Mouse (Mus musculus): ENCODE data around the gene B3glct.
A peak's percentile ranks its signal among the peaks of the same experiment; 100 is the strongest.

Gene B3glct

DNA sequence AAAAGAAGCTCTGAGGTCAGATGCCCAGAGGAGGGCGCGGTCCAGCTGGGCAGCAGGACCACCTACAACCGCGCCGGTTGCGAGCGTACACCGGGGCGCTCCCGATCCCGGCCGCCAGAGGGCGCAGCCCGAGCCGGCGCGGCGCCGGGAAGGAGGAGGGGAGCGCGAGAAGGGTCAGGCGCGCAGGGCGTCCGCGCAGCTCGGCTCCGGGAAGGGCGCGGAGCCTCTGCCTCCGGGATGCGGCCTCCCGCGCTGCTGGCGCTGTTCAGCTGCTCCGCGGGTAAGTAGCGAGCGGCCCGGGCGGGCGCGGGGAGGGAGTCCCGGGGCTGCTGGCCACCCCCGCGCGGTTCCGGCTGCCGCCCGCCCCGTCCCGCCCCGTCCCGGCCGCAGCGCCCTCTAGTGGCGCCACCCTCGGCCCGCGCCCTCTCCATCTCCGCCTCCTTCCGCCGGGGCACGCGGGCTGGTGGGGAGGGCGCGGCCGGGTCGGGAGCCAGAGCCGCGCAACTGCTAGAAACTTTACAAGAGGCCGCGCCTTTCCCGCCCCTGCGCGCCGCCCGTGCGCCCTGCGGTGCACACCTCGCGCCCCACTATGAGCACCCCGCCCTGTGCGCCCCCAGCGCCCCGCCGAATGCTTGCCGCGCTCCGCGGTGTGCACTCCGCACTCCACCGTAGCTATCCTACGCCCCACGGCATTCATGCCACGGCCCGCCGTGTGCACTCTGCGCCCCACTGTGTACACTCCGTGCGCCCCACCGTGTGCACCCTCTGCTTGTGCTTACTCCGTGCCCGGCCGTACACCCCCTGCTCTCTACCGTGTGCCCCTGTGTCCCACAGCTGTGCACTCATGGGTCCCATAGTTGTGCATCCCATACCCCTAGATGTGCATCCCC, at the start of gene B3glct:
Gene B3glct (plus strand): TSS at position 131 of the 890 bp plus-strand sequence.
- peak; percentile 82 for DNase-seq (ENCODE audit: low spot score)

DNA sequence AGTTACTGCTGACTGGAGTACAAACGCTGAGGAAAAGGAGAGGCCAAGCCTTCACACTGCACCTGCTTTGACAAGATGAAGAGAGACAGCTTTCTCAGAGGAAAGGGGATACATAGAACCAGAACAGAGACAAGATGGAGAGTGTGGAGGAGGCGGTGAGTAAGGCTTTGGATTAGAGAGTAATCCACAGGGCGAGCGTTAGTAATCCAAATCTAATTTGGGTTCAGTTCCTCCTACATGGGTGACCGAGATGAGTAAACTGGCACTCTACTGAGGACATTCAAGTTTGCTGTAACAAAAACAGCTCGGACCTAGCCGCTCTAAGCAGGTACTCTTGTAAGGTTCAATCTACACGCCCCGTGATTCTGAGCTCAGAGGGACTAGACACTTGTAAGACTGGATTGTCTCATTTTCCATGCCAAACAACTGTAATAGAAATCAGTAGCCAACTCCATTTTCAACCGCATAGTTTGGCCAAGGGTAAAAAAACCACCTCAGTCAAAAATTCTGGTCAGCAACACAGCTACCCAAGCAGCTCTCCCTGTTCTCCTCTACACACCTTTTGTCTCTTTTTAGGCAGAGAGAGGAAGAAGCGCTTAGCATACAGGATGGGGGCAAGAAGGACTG, 43.5 kb upstream of the B3glct start:
- no peak for DNase-seq (ENCODE audit: low spot score)

DNA sequence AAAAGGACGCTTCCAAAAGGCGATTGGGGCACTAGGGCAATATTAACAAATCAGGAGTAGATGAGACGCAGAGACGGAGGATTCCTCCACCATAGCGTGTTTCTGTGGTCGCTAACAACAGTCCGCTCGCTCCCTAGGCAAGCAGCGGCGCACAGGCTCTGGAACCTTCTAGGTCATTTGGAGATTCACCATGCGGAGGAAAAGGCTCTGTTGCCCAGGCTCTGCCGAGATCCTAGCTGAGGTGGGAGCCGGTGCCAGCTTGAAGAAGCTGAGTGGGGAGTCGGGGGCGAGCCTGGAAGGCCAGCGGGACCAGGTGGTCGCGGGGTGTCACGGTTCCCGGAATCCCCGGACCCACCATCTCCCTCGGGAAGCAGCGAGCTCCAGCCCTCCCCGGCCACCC, 42.5 kb upstream of the B3glct start:
- DNase-seq (ENCODE audit: low spot score), result no peak

DNA sequence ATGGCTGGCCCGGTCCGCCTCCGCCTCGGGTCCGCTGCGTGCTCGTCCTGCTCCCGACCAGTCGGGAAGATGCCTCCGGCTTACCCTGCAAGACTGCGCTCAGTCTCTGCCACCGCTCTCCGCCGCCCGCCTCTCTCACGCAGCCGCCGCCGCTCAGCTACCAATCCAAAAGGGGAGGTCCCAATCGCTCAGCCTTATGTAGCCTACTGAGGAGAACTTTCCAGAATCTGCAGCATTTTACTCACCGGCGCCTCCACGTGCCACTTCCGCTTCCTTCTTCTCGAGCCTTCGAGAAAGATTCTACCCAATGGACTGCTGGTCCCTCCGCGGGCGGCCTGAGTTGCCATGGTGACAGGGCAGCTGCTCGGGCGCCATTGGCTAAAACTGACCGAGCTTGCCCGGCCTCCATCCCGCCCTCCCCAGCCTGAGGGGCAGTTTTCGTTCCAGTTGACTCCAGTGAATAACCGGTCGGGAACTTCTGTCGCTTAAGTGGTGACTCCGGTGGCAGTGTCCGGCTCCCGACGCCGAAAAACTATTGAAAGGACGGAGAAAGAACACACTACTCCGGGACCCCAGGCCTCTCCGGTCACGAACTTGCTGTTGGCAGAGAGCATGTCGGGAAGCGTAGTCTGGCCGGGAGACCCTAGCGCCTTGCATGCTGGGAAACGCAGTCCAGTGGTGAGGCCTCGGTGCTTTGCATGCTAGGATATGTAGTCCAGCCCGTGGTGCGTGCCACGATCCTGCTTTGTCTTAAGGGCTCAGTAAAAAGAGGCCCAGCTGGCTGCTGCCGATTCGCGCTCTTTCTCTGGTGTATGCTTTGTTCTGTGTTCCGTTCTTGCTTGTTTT, 41.7 kb upstream of the B3glct start, which contains the start of gene Hsph1:
Gene Hsph1 (minus strand): TSS at position 302 of the 846 bp plus-strand sequence.
- DNase-seq (ENCODE audit: low spot score), result peak; percentile 94

DNA sequence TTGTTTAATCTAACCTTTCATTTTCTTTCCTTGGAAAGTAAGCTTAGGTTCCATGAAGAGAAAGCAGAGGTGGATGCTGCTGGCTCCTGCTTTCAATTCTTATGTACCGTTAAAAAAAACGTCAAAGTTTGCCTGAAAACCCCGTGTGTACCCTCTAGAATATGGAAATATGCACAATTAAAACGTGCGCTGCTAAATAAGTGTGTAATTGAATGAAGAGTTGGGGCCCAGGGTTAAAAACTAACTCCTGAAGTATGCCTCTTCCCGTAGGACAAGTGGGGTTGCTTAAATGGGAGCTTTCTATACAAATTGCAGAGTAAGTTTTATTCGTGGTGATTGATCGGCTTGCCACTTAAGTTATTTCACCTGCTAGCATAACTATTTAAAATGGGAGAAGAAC, 40.7 kb upstream of the B3glct start:
- DNase-seq (ENCODE audit: low spot score), result no peak

DNA sequence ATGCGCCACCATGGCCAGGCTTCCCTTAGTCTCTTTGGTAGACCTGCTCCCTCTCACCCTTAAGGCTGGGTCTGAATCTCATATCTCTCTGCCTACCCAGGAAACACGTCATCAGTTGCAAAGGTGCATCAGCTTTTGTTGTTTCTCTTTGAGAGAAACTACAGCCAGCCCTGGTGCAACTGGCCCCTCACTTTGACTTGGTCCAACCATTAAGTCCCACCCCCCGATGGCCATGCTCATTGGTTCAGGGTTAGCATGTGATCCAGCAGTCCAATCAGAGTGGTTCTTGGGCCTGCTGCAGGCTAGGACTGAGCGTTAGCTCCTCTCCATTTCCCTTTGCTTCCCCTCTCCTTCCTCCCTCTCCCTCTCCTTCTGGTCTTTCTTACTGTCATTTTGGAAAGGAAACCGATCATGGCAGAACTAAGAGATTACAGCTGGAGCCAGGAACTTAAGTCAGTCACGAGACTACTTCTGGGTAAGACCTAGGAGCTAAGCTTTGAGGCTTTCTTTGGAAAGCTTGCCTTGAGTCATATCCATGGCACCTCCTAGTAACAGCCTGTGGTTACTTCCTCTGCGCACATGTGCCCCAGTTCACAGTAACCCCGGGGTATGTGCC, 36.6 kb upstream of the B3glct start:
- DNase-seq (ENCODE audit: low spot score), result no peak

DNA sequence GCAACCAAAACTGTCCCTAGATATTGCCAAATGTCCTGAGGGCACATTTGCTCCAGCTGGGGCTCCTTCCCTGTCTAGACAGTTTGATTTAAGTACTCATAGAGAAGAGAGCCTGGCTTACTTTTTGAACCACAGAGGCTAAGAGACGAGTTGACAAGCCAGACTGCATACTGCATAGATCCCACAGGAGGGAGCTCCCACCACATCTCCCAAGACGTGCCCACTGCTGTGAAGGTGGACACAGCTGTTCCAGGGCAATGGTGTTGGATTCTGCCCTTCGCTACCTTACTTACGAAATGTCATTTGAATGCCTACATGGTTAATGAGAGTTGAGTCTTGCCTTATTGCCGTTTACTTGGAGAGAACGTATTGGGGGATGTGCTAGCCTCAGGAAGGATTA, 35.7 kb upstream of the B3glct start:
- DNase-seq (ENCODE audit: low spot score), result no peak

DNA sequence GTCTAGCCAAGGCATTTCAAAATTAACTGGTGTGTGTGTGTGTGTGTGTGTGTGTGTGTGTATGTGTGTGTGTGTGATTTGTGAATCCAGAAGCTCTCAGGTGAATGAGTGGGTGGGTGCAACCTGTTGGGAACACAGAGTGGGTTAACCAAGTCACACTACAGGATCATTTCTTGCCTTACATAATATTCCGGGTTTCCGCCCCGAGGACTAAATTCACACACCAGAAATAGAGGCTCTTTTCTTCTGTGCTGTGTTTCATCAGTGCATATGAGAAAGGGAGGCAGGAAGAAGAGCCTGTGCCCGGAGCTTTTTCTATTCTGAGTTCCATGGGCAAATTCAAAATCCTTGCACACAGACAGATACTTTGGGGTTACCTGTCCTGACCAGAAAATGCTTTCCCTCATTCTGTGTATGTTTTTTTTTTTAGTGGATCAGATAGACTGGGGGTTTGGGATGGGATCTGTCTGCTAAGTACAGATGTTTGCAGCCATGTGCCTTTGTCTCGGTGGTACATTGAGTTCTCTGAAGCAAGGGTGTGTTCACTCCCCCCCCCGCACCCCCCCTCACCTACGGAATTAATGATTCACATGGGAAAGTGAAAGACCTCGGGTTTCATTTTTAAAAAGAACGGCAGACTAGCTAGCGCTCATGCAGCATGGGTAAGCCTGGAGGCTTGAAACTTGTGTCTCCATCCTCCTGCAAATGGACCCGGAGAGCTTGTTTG, 35.1 kb upstream of the B3glct start:
- no peak for DNase-seq (ENCODE audit: low spot score)

DNA sequence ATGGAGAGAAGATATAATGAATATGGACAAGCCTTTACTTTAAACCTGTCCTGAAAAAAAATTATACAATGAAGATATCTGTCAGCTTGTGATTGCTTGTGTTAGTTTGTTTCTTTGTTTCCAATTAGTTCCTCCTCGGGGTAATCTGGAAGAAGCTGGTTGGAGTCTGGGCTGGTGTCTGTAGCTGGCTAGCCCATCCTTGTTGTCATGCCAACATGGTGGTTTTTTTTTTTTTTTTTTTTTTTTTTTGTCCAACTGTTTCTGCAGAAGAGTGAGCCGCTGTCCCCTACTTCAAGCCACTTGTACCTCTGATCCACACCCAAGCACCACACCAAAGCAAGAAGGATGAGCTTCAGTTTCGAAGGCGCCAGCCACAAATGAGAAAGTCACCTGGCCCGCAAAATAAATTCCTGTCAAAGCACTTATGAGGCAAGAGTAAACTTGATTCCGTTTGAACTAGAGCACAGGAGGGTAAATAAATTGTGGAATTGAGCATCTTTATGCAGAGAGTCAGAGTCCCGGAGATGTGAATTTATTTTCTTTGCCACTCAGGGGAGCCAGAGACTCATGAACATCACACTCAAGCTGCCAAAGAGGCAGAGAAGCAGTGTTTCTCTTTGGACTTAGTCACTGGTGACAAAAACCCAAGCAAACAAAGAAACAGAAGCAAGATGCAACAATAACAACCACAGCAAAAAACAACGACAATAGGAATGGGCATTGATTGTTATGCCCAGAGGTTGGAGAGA, 30.5 kb upstream of the B3glct start:
- no peak for DNase-seq (ENCODE audit: low spot score)

DNA sequence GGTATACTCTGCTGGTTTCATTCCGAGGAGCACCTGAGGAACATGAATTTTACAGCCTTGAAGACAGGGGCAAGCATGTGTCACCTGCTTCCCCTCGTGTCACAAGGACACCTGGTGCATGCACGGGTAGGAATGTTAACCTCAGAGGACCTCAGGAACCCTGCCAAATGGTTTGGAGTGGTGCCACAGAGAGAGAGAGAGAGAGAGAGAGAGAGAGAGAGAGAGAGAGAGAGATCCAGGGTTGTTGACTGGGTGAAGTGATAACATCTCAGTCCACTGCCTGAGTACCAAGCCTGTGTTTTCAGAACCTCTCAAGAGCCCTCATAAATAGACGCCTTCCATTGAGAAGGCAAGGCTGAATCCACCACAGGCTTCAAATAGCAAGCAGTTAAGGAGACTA, 29.8 kb upstream of the B3glct start:
- no peak for DNase-seq (ENCODE audit: low spot score)

DNA sequence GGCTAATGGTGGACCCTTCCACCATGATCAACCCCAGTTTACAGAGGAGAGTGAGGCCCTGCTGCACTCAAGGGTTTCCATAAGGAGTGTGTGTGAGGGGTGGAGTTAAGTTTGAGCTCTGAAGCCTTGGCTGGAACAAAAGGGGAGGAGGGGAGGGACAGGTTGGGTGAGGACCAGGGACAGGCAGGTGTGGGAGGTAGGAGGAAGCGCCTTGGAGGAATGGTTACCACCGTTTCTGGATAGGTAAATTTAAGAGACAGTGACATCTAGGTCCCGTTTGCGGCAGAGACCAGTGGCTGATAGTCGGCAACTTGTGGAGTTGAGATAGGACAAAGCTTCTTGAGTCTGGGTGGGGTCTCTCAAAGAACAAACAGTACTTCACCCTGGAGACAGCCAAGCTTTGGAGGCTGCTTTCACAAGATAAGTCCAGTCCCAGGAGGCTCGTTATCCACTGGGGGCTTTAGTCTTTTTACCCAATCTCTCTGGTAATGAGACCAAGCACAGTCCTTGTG, 29.1 kb upstream of the B3glct start:
- no peak for DNase-seq (ENCODE audit: low spot score)

DNA sequence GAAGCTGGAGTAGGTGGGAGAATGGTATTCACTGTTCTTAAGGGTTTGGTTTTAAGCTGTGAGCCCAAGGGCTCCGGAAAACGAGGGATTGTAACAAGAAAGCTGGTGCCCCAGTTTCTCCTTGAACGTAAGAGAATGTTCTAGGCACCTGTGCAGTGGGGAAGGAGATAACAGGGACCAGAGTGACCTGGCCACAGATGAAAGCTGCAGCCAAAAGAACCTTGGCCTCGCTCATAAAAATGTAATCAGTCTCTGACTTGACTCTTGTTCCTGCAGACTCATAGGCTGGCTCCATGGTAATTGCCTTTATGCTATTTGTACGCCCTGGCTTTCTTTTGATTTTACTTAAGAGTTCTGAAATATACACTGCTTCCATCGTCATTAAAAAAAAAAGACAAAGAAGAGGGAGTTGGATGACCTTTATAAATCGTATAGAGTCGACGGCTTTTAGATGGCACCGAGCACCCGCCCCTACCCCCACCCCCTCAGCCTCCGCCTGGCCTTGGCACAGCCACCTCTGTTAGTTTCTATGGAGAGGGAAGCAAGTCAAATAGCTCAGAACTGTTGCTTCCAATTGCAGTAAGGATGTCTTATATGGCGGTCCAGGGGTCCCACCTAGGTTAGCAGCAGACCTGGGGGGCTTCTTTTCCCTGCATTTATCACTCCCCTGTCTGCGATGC, 28.4 kb upstream of the B3glct start:
- no peak for DNase-seq (ENCODE audit: low spot score)

DNA sequence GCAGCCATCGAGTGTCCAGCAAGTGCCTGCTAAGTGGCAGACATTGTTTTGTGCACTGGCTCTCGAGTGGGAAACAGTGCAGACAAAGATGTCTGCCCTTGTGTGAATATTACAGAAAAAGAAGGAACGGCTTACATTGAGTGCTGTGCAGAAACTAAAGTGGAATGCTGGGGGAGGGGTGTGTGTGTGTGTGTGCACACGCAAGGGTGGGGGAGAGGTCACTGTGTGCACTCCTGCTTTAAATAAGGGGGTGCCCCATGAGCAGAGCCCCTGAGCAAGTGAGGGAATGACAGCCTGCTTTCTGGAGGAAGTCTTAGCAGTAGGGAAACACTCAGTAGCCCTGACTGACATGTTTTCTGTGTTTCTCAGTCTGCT, 27.9 kb upstream of the B3glct start:
- no peak for DNase-seq (ENCODE audit: low spot score)

DNA sequence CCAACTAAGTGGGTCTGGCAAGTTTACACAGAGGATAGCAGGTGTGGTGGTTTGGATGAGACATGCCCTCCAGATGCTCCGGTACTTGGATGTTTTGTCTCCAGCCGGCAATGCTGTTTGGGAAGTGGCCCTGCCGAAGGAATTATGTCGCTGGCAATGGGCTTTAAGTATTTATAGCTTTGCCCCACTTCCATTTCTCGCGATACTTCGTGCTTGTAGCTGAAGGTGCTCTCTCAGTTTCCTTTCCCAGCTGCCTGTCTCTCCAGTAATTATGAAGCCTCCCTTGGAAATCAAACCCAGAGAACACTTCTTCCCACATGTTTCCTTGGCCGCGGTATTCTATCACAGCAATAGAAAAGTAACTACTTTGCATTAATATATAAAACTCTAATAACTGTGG, 22.4 kb upstream of the B3glct start:
- no peak for DNase-seq (ENCODE audit: low spot score)

DNA sequence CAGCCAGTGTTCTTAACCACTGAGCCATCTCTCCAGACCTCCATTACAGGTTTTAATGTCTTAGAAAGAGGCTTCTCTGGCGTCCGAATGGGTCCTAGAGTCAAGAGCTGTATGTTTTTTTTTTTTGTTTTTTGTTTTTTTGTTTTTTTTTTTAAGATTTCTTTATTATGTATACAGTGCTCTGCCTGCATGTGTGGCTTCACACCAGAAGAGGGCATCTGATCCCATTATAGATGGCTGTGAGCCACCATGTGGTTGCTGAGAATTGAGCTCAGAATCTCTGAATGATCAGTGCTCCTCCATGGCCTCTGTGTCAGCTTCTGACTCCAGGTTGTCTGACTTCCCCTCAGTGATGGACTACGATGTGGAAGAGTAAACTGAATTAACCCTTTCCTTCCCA, 20.0 kb upstream of the B3glct start:
- DNase-seq (ENCODE audit: low spot score), result no peak

DNA sequence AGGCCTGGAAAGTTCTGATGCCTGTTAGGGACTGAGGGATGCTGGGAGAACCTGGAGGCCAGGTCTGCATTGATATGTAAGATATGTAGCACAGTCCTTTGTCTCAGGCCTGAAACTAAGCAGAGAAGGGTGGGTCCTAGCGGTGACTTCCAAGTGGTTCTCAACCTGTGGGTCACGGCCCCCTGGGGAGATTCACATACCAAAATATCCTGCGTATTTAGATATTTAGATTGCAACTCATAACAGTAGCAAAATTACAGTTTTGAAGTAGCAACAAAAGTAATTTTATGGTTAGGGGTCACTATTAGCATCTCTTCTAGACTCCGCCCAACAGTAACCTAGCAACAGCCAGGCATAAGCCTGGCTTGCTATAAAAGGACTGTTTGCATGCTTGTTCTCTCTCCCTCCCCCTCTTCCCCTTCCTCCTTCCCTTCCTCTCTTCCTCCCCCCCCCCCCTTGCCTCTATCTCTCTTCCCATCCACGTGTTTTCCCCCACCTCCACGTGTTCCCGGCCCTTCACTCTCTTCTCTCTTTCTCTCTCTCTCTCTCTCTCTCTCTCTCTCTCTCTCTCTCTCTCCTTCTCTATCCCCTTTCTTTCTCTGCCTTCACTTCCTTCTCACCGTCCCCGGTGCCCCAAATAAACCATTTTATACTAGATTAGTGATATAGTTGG, 19.2 kb upstream of the B3glct start:
- DNase-seq (ENCODE audit: low spot score), result no peak

DNA sequence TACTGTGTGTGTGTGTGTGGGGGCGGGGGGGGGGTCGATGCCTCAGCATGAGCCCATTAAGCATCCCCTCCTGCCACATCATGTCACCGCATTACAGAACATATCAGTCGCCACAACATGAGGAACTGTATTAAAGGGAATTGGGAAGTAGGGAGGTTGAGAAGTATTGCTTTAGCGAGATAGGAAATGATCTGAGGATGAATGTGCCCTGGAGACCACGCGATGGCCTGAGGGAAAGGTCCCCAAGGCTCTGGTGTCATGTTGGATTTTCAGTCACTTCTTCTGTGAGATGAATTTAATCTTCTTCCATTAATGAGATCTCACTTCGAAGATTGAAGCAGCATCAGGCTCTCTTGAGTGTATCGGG, 18.6 kb upstream of the B3glct start:
- no peak for DNase-seq (ENCODE audit: low spot score)

DNA sequence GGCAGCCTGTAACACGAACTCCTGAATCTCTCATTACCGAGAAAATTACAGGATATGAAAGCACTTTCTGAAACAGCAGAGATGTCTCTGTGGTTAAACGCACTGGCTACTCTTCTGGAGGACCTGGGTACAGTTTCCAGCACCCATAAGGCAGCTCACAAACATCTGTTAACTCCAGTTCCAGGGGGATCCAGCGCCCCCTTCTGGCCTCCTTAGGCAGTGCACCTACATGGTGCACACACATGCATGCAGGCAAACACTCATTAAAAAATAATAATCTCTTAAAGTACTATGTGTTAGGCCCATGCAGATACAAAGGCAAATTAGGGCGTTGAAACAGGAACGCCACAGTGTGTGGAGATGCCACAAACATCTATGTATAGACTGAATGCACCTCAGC, 16.6 kb upstream of the B3glct start:
- no peak for DNase-seq (ENCODE audit: low spot score)

DNA sequence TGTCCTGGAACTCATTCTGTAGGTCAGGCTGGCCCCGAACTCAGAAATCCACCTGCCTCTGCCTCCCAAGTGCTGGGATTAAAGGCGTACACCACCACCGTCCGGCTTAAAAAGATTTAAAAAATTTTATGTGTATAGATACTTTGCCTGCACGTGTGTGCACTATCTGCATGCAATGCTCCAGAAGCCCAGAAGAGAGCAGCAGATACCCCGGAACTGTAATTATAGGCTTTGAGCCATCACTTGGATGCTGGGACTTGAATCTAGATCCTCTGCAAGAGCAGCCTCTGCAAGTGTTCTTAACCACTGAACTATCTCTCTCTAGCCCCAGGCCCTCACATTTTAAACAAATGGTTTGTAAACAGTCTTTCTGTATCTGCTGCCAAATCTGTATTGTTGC, 15.1 kb upstream of the B3glct start:
- no peak for DNase-seq (ENCODE audit: low spot score)

DNA sequence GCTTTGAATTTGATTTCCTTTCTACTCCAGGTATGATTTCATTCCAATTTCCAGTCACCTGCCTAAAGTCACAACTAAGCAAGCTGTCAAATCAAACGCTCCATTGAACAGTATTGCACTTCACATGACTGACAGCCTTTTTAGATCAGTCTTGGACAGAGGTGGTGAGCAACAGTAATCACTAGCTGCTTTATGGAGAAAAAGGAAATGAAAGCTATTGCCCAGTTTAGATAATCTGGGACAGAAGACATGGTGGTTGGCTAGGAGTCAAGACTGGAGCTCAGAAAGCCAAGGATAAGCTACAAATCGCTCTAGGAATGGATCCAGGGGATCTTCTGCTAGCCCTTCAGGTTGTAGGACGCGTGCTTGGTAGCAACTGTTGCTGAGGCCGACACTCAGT, 14.6 kb upstream of the B3glct start:
- DNase-seq (ENCODE audit: low spot score), result no peak

Measured in ovary, postnatal 14 days (tissue).